Mouse (Mus musculus) erythroblast, embryonic 14.5 days (primary cell): ENCODE measurements around the gene 1700125H20Rik.

Experiments
- GATA1 ChIP-seq: IDR thresholded peaks from 2 replicates; pipeline ENCODE4 v1.6.1; 2012; ENCODE audit warnings: low read length, inconsistent platforms, mixed read lengths
- TAL1 ChIP-seq: IDR thresholded peaks from 3 replicates; pipeline ENCODE4 v1.6.1; 2012; ENCODE audit warnings: low read length, inconsistent platforms, mixed read lengths

DNA sequence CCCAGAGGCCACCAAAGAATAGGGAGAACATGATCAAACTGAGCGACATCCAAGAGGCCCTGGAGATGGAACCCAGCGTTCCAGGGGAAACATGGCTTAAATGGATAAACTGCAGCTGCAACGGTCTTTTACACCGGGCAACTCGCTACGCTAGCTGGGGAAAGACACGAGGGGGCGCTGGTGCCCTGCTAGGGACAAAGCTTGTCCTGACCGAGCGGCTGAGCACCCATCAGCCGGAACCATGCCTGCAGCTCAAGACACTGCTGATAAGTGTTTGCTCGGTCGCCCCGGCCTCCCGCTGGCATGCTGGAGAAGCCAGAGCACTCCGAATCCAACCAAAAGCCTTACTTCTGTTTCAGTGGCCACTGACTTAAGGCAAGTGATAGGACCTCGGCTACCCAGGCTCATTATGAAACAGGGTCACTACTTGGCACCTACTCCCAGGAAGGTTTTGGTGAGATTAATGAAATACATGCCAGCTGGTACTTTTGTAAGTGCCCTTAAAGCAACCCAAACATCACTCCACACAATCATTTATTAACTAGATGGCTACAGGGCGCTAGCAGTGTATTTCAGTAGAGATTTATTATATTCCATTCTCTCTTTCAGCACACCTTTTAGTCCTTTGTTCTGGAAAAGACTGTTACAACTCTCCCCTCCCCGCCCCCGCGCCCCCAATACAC lies at the start of gene 1700125H20Rik:
- TF ChIP-seq GATA1 (no peak; the same call in 1 of the 2 replicates), TAL1 (no peak)
